Mouse (Mus musculus) 3134 (cell line): ENCODE results near the gene Uqcc2.

Experiments
- DNase-seq: peaks from one replicate; pipeline ENCODE4 v3.0.0-alpha.2; 2011; ENCODE audit warnings: low spot score; ENCODE audit not compliant: insufficient read length; ENCODE audit errors: extremely low read depth

The Uqcc2 gene

GRCm38 (mm10) chr17:27133551-27134141 is at the start of gene Uqcc2:
TSS of gene Uqcc2 (minus strand) at chr17:27133916.
- peak; percentile 99 for DNase-seq

- no peak for DNase-seq
Measured at GRCm38 (mm10) chr17:27182401-27182800, 48.7 kb upstream of the Uqcc2 start.

GRCm38 (mm10) chr17:27181666-27182065 is 48.0 kb upstream of the Uqcc2 start:
- peak; percentile 45 for DNase-seq

DNA sequence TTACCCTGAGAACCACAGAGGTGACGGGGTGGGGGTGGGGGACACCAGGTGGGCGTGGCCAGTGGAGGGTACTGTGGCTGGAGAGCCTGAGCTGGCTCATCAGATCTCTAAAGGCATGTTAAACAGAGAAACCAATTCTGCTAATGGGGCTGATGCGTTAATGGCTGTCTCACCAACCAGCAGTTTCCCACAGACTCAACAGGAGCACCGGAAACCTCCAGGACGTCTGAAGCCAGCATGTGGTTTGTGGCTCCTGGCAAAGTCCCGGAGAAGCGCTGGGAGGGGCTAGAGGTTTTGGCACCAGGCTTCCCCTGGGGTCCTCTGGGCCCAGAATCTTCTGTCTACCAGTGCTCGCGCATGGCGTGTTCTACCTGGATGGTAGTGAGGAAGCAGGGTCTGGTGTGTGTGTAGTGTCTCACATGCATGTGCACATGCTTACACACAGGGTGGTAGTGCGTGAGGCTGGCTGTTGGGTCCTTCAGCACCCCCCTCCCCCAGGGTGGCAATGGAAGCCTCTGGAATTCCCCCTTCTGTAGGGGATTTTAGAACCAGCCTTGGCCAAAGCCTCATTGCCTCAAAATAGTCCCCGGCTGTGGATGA is 46.1 kb upstream of the Uqcc2 start:
- peak; percentile 65 for DNase-seq

GRCm38 (mm10) chr17:27178427-27179177 is 44.9 kb upstream of the Uqcc2 start:
- no peak for DNase-seq

GRCm38 (mm10) chr17:27178019-27178418 is 44.3 kb upstream of the Uqcc2 start:
- no peak for DNase-seq

- no peak for DNase-seq
Measured at GRCm38 (mm10) chr17:27176754-27177153, 43.0 kb upstream of the Uqcc2 start.

DNA sequence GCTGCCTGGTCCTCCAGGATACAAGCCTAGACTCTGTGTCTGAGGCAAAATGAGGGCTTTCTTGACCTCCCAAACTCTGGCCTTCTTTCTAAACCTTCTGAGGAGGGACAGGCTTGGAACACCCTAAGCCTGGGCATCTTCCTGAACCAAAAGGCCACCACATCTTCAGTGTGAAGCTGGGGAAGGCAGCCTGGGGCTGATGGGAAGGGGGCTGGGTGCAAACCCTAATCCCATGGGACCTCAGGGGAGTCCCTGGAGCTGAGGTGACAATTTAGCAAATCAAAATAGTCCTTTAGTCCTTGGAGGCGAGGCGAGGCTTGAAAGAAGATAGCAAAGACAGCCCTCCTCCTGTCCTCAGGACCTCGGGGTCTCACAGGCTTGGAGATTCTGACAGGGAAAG is 42.6 kb upstream of the Uqcc2 start:
- no peak for DNase-seq

GRCm38 (mm10) chr17:27175196-27175874 is 41.6 kb upstream of the Uqcc2 start:
- no peak for DNase-seq

DNA sequence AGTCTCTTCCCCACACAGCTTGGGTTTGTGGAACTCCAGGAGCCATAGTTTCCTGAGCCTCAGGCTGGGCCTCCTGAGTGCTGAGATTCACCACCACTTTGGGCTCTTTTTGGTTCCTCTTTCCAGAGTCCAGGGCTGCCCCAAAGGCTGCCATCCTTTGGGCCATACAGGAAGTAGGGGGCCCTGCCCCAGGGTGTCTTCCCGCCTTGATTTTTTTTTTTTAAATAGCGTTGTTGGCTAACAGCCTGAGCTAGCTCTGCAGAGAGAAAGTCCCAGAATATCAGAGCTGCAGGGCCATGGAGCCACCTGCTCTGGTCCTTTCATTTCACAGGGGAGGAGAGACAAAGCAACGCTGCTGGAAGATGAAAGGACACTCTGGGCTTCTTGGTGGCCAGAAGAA is 40.0 kb upstream of the Uqcc2 start:
- no peak for DNase-seq

GRCm38 (mm10) chr17:27172459-27172858 is 38.7 kb upstream of the Uqcc2 start:
- no peak for DNase-seq

DNA sequence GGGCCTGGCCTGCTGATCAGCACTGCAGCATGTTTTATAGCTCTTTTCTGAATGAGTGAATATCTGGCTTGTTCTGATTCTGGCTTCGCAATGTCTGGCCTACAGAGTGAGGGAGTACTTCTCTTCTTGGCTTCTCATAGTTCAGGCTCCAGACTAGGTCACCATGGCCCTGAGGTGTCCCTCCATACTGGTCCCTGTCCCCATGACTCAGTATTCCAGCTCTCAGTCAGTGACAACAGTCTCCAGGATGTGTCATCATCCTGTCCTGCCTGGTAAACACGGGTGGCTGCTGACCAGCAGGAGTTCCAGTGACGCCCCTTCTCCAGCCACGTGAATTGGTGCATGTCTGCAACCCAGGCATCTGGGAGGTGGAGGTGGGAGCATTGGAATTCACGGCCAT is 37.4 kb upstream of the Uqcc2 start:
- no peak for DNase-seq

DNA sequence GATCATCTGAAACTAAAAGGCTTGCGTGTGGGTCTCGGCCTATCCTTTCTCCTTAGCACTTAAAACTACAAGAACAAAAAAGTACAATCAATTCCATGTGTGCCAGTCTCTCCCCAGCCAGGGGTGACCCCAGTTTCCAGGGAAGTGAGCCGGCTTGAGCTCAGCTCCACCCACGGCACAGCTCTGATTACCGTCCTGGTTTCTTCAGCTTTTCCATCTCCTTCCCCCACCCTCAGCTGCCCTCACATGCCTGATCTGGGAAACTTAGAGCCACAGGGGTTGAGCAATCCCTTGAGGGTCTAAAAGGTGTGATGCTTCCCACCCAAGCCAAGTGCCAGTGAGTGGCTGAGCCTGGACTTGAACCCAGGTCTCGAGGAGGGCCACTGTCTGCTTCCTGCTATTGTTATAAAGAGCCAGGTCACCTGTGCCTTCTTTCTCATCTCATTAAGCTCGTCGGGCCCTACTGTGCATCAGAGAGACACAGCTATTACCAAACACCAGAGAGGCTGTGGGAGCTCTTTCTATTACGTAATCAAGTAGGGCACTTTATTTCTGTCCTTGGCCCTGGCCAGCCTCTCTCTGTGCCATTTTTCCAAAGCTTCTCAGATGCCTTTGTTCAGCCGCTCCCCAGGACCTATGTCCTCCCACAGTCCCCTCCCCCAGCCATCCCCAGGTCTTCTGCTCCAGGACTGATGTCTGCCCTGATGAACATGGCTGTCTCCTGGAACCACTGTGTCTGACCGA is 36.4 kb upstream of the Uqcc2 start:
- DNase-seq, result no peak

DNA sequence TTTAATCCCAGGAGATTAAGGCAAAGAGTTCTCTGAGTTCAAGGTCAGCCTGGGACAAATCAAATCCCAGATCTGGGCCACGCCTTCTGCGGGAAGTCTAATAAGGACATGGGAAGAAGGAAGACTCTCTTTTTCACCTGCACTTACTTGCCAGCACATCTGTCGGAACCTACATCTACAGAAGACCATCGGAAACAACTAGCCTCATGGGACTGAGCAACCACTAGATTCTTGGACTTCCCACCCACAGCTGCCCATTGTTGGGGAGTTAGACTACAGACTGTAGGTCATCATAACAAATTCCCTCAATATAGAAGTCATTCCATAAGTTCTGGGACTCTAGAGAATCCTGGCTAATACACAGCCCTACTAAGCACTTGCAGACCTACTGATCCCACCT is 34.9 kb upstream of the Uqcc2 start:
- DNase-seq, result no peak

- DNase-seq, result no peak
Measured at GRCm38 (mm10) chr17:27167545-27167944, 33.8 kb upstream of the Uqcc2 start, which contains the start of gene Ip6k3. TSS of gene Ip6k3 (minus strand) at chr17:27167795.

GRCm38 (mm10) chr17:27166901-27167300 is 33.2 kb upstream of the Uqcc2 start:
- DNase-seq, result no peak

- no peak for DNase-seq
Measured at GRCm38 (mm10) chr17:27165054-27165773, 31.5 kb upstream of the Uqcc2 start.

DNA sequence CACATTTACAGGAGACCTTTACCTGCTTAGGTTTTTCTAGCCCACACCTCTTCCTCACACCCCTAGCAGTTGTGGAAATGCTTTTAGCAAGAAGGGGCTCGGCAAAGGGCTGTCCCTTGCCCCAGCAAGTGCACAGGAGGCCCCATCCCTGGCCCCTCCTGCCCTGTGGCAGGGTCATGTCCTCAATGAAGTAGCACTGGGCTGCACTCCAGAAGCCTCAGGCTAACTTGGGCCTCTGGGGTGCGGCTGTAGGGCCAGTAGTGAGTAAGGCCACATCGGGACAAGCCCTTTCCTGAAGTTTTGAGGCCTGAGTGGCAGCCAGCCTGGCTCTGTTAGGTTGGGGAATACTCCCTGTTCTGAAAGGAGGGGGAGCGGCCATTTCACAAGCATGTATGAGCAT is 27.2 kb upstream of the Uqcc2 start:
- DNase-seq, result peak; percentile 91

DNA sequence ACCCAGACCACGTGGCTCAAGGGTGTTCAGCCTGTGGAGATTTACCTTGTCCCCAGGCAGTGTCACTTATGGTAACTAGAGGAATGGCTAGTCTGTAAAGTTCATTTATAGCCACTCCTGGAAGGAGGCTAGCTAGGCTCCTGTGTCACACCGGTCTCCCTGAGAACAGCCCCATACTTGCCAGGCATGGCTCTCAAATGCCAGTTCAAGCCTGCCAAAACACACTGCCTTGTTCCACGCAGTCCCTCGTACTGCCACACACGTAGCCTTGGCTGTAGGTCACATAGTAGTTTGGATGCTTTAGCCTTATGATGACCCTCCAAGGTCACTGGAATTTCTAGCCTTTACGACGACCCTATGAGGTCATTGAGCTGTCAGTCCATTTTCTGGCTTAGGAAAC is 25.5 kb upstream of the Uqcc2 start:
- DNase-seq, result no peak

GRCm38 (mm10) chr17:27158439-27158838 is 24.7 kb upstream of the Uqcc2 start:
- DNase-seq, result no peak
